Mouse (Mus musculus): ENCODE results near the gene Vav3.

The Vav3 gene

DNA sequence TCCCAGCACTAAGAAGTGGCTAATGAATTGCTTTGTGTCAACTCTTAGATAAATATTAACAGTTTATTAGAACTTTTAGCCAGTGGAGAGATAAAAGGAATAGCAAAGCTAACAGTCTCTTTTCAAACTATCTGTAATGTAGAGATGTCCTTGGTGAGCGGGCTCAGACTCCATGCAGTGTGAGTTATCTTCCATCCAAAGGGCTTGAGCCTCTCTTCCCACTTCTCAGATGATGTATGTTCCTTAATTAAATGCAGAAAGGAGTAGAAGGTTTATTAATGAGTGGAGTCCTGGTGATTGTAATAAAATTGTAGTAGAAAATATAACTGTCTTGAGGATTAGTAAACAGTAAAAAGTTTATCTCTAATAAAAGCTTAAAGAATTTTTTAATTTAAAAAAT, 169.3 kb downstream of the Vav3 start:
- DNase-seq (ENCODE audit: low spot score): no peak

- no peak for DNase-seq (ENCODE audit: low spot score)
Observed at GRCm38 (mm10) chr3:109511849-109512248, 171.4 kb downstream of the Vav3 start.

DNA sequence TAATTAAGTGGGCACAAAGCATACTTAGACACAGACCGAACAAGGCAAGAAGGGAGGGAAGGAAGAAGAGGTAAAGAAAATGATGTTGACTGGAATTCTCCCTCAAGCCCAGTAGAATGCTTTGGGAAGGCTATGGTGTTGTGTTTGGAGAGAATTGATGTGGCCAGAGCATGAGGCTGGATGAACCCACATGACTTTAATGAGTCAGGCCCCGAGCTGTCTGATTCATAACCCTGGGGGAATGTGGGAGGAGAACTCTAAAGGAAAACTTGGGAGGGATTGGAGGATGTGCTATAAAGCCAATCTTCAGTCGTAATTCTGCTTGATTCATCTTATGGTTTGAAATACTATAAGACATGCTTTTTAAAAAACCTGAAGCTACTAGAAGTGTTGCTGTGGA, 175.0 kb downstream of the Vav3 start:
- DNase-seq (ENCODE audit: low spot score): no peak

DNA sequence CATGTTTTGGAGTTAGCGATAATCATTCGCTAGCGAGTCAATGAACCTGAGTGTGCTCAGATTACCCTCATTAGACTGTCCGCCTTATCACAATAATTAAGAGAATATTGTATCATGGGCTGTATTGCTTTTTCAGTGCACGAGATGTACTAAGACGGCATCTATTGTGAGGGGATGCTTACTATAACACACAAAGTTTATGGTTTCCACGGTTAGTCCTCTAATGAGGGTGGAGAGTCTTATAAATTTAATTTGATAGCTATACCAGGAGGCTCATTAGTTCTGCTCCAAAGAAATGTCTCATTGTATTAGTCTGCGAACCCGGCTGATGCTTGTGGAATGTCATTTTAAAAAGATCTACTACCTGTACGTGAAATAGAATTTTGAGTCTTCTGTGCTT, 175.9 kb downstream of the Vav3 start:
- no peak for DNase-seq (ENCODE audit: low spot score)

- no peak for DNase-seq (ENCODE audit: low spot score)
Observed at GRCm38 (mm10) chr3:109522115-109522514, 181.7 kb downstream of the Vav3 start.

DNA sequence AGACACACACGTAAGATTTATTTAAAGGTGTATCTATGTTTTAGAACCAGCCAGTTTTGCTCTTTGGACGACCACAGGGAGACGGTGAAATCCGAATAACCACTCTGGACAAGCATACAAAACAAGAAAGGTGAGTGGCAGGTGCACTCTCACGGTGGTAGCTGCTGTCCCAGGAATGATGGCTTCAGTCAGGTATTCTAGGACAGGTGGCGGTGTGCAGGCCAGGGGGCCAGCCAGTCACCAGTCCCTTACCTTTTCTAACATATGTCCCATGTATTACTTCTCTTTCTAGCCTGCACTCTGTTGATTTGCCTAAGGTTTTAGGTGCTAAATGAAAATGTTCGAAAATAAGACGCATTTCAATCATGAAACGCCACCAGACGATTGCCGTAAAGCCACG, 185.4 kb downstream of the Vav3 start:
- no peak for DNase-seq (ENCODE audit: low spot score)

- peak; percentile 42 for DNase-seq (ENCODE audit: low spot score)
Observed at GRCm38 (mm10) chr3:109526246-109526645, 185.8 kb downstream of the Vav3 start.

GRCm38 (mm10) chr3:109526651-109527050, 186.2 kb downstream of the Vav3 start:
- no peak for DNase-seq (ENCODE audit: low spot score)

DNA sequence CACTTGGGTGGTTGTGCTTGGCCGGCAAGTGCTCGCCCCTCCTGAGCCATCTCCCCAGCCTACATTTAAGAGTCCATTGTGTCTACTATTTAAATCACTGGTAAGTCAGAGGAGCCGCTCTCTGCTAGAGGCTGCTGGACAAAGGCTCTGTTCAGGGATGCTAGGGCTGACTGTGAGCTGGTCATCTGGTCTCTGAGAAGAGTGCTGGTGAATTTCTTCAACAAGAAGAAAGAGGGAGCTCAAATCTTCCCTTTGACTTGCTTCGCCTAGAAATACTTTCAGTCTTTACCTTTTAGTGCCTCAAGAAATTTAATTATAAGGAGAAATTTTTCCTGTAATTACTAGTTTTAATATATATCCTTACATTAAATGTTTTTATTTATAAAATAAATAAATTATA, 188.2 kb downstream of the Vav3 start:
- no peak for DNase-seq (ENCODE audit: low spot score)

DNA sequence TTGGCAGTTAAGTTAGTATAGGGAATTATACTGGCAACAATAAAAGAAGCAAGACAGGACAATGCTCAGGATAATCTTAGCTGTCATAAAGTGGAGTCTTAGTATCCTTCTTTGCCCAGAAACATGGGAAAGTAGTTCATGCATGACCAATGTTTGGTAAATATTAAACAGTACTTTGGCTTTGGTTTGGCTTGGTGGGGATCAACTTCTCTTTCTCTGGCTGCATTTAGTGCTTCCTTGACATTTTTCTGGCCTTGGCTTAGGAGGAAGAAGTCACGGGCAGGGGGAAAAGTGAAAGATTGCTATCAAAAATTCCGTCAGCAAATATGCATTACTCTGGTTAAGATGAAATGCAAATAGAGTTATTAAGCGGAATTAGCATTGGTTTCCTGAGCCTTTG, 197.2 kb downstream of the Vav3 start:
- DNase-seq (ENCODE audit: low spot score): no peak

GRCm38 (mm10) chr3:109540009-109540408, 199.6 kb downstream of the Vav3 start:
- DNase-seq (ENCODE audit: low spot score): no peak

GRCm38 (mm10) chr3:109544476-109545221, 204.2 kb downstream of the Vav3 start:
- DNase-seq (ENCODE audit: low spot score): no peak

- DNase-seq (ENCODE audit: low spot score): no peak
Observed at GRCm38 (mm10) chr3:109557329-109557728, 216.9 kb downstream of the Vav3 start.

- no peak for DNase-seq (ENCODE audit: low spot score)
Observed at GRCm38 (mm10) chr3:109561295-109561694, 220.8 kb downstream of the Vav3 start.

DNA sequence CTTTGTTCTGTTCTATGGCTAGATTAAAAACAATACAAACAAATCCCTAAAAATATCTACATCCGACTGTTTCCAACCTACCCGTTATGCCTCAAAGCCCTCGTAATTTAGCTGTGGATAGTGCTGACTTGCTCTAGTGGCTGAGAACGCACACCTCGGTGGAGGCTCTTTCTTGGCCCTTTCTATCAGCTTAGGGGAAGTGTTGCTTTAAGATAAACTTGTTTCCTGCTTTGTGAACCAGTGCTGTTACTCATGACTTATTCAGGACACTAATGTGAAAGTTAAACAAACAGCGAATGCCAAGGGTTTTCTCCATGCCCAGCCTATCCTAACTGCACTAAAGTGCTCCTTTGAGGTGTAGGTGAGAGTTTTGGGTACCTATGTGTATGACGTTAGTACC, 221.3 kb downstream of the Vav3 start:
- DNase-seq (ENCODE audit: low spot score): no peak

DNA sequence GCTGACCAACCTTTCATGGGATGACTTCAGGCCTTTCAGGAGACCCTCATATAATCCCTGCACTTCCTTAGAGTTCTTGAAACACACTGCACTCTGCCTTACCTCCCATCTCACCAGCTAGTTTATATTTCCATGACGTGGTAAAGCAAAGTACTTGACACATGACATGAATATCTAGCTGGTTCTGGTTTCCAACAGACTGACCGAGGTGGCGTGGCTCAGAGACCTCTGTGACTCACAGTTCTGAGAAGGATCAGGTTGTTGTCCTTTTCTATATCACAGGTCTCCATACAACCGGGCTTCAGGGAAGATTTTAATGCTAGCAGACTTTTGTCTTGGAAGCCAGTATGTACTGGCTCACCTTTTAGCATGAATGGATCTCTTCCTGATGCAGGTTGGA, 221.8 kb downstream of the Vav3 start:
- no peak for DNase-seq (ENCODE audit: low spot score)

DNA sequence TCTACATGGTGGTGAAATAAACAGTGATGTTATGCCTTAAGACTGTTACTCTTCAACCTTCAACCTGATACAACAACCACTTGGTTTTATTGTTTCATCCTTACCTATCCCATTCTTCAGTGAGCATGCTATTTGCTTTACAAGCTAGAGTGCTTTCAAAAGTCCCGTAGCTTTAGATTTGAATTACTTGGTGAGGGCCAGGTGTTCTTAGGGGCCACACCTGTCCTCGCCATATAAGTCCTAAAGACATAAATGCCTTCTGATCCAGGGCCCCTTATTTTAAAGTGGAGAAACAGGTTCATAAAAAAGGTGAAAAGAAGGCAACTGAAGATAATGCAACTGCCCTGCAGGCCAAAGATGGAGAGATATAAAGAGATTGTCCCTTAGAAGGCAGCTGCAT, 224.0 kb downstream of the Vav3 start:
- no peak for DNase-seq (ENCODE audit: low spot score)

DNA sequence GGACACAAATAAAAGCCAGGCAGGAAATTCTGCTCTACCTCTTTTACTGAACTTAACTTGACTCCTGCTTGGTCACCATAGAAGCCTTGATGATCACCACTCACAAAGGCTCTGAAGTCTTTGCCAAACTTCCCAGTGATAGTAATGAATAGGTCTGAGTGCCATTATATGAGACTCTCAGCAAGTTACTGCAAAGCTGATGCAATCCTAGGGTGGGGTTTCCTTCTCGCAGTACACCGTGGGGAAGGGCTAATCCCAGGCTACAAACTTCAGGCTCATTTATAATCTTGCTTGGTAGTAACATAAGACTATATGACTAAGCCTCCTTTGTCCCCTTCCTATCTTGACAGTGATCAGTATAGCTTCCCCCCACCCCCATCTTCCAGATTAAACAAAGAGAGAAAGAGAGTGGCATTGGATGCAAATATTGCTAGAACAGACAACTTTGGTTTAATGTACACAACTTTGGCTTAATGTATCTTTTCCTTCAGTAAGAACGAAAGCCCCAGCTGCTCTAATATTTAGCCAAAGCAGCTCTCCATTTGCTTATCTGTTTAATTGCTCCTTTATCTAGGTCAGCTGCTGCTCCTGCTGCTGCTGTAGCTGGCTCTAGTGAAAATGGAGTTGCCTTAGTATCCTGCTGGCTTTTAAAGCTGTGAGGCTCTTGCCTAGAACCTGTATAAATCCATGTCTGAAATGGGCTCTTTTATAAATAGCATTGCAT, 228.3 kb downstream of the Vav3 start:
- no peak for DNase-seq (ENCODE audit: low spot score)

DNA sequence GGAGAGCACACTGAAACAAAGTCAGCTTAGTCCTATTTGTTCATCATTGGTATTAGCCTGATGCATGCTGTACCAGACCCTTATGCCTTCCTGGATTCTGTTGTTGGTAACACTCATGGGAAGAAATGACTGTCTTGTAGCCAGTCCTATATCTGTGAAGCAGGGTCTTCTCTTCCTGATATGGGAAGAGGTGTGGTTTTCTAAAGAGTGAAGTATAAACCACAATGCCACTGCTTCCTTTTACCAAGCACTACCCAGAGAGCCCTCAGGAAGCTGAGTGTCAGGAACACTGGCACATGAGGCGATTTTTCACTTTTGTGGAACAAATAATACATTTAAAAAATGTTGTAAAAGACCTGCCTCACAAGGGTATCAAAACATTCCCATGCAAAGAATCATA, 231.0 kb downstream of the Vav3 start:
- no peak for DNase-seq (ENCODE audit: low spot score)

- DNase-seq (ENCODE audit: low spot score): no peak
Observed at GRCm38 (mm10) chr3:109572871-109573270, 232.4 kb downstream of the Vav3 start.

DNA sequence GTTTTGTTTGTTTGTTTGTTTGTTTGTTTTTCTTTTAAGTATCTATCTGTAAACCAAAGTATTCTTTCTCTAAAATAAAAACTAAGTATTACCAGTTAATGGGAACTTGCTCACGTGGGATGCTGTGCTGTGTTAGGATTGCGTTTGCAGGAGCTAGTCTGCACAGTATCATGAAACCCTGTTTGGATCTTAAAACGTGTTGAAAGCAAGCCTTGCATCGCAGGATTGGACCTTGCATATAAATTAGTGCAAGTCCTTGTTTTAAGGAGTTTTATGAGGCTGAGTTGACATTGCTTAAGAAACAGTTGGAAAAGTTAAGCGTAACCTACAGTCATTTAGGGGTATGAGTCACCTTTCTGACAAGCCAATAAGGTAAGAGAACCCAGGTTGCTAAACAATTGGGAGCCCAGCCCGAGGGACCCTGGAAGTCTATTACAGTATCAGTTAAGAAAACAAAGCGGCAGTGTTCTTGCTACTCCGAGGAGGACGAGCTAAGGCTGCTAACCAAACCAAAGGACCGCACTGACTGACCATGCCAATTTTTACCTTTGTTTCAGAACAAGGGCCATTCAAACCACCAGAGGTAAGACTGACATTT, 233.2 kb downstream of the Vav3 start:
- no peak for DNase-seq (ENCODE audit: low spot score)

DNA sequence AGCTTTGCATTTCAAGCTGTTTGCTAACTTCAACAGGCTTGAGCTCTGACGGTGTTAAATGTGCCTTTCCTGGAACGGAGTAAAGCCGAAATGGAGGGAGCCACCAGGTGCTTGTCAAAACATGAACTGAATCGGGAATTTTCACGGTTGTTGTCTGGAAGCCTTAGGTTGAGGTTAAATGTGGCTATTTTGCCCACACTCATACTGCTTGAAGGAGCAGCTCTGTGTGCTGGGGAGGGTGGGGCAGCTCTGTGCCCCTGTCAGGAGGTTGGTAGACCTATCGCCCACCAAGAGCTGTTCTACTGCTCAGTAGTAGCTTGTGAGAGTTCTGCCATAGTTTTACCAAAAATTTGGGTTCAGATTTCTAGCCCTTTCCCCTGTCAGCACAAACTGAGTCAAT, 233.7 kb downstream of the Vav3 start:
- no peak for DNase-seq (ENCODE audit: low spot score)

DNA sequence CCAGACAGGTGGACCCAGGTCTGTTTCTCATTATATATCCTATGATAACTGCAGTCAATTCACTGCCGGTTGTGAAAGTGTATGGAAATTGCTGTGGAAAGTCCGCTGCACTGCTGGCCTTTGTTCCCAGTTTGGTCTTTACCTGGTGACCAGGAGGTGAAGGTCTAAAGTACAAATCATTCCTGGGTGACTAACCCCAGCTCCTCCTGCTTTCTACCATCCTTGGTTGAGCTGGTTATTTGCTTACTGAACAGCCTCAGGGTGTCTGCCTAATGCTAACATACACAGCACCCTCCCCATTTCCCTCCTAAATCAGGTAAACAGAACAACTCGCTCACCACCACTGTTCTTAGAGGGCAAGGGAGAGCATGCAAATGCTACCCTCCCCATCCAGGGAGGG, 237.9 kb downstream of the Vav3 start:
- no peak for DNase-seq (ENCODE audit: low spot score)

All from MN1 (cell line).